Mouse (Mus musculus) CH12.LX (cell line): ENCODE data around the gene Dhrs1.

Source experiments
- BHLHE40 ChIP-seq: IDR thresholded peaks from 2 replicates; pipeline ENCODE4 v1.6.1; 2011; ENCODE audit warnings: mild to moderate bottlenecking, low read depth, low read length, improper control_type of control experiment
- CHD1 ChIP-seq: IDR thresholded peaks from 2 replicates; pipeline ENCODE4 v1.6.1; 2012; ENCODE audit warnings: low read depth, low read length, improper control_type of control experiment, inconsistent platforms
- CTCF ChIP-seq, 2 experiments: IDR thresholded peaks in 1 of 2; conservative IDR thresholded peaks in 1 of 2; 2 replicates each; pipeline ENCODE4 v1.5.1; 2011 to 2012; ENCODE audit warnings: low read depth in 2 of 2, low read length in 2 of 2, improper control_type of control experiment in 1 of 2, inconsistent platforms in 1 of 2, mild to moderate bottlenecking in 1 of 2, moderate library complexity in 1 of 2
- ELF1 ChIP-seq: IDR thresholded peaks from 2 replicates; pipeline ENCODE4 v1.6.1; 2014; ENCODE audit warnings: low read depth, mild to moderate bottlenecking, inconsistent platforms, low read length, improper control_type of control experiment
- EP300 ChIP-seq: IDR thresholded peaks from 2 replicates; pipeline ENCODE4 v1.6.1; 2011; ENCODE audit warnings: low read length, improper control_type of control experiment
- KAT2A ChIP-seq: IDR thresholded peaks from 2 replicates; pipeline ENCODE4 v1.6.1; 2012; ENCODE audit warnings: low read length, improper control_type of control experiment, inconsistent platforms; ENCODE audit not compliant: insufficient replicate concordance
- POLR2A ChIP-seq: IDR thresholded peaks from 2 replicates; pipeline ENCODE4 v1.6.1; 2011; ENCODE audit warnings: low read depth, mild to moderate bottlenecking, improper control_type of control experiment, low read length
- UBTF ChIP-seq: IDR thresholded peaks from 2 replicates; pipeline ENCODE4 v1.6.1; 2012; ENCODE audit warnings: low read depth, mild to moderate bottlenecking, inconsistent platforms, low read length, improper control_type of control experiment, moderate library complexity
- USF1 ChIP-seq: IDR thresholded peaks from 2 replicates; pipeline ENCODE4 v1.6.1; 2014; ENCODE audit warnings: low read depth, mild to moderate bottlenecking, inconsistent platforms, low read length, improper control_type of control experiment
- ZNF384 ChIP-seq: IDR thresholded peaks from 2 replicates; pipeline ENCODE4 v1.6.1; 2012; ENCODE audit warnings: low read depth, low read length, improper control_type of control experiment, inconsistent platforms

DNA sequence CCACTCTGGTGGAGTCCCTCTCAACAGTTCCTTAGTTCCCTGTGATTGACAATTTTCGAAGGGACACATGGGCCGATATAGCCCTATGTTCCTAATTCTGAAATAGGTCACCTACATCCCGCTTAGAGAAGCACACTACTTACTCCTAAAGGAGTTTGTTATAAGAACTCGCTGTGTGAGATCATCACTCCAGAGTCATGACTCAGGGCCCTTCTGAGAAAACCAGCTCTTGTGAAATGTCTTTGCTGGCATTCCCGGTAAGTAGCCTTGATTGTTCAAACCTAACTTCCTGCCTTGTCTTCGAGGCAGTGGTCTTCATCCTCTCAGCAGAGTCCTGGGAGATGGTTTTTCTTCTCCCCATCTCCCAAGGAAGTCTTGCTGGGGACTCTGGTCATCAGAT, 23.1 kb upstream of the Dhrs1 start:
- no peak for TF ChIP-seq CTCF (conservative IDR thresholded peaks at IDR 0.05 in 1 of 2, IDR thresholded peaks at IDR 0.05 in 1 of 2; ENCODE audit: low read depth in 2 of 2, low read length in 2 of 2)
- no peak for TF ChIP-seq EP300
- TF ChIP-seq BHLHE40, result no peak
- TF ChIP-seq POLR2A, result no peak
- TF ChIP-seq UBTF, result no peak
- no peak for TF ChIP-seq KAT2A
- TF ChIP-seq ZNF384, result no peak
- TF ChIP-seq USF1, result no peak
- TF ChIP-seq ELF1, result no peak
- no peak for TF ChIP-seq CHD1
